Mouse (Mus musculus): ENCODE measurements around the gene Frg2f1.

Gene Frg2f1

GRCm38 (mm10) chr4:119492291-119492932, 46.9 kb downstream of the Frg2f1 start, which contains the start of gene Rimkla:
Gene Rimkla, minus strand, starts transcription at chr4:119492628.
- peak; percentile 81 to 84 for DNase-seq (ENCODE audit: low spot score in 2 of 2)

- DNase-seq (ENCODE audit: low spot score in 2 of 2), result peak; percentile 63 to 75
Measured at GRCm38 (mm10) chr4:119490806-119491205, 48.5 kb downstream of the Frg2f1 start.

GRCm38 (mm10) chr4:119489666-119490065, 49.7 kb downstream of the Frg2f1 start:
- DNase-seq (ENCODE audit: low spot score in 2 of 2), result no peak

DNA sequence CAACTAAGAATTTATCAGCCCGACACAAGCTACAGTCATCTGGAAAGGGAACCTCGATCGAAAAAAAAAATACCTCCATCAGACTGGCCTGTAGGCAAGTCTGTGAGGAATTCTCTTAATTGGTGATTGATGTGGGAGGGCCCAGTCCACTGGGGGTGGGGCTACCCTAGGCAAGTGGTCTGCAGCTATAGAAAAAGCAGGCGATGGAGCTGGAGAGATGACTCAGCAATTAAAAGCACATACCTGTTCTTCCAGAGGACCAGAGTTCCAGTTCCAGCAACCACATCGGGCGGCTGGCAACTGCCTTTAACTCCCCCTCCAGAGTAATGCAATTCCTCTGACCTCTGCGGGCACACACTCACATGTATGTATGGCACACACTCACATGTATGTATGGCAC, 54.4 kb downstream of the Frg2f1 start:
- no peak for DNase-seq (ENCODE audit: low spot score in 2 of 2)

DNA sequence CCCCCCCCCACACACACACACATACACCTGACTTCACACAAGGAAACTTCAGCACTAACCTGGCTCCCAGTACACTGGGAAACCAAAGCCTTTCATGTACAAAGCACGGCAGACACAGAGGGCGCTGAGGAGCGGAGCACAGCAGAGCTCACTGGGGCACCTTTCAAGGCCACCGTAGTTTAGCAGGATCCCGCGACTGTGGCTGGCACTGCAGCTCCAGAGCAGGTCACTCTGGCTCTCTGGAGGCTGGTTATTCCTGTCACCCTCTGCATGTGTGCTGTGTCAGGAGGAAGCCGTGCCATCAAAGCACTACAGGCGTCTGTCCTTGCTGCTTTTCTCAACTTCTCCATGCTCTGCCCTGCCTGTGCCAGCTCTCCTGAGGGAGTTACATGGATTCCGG, 56.3 kb downstream of the Frg2f1 start:
- no peak for DNase-seq (ENCODE audit: low spot score in 2 of 2)

All from right cerebral cortex, postnatal 10 days (tissue).